Mouse (Mus musculus) G1E (cell line): Measurements from ENCODE around the gene Arid2. TPM values are rescaled to one million over a fixed set of nuclear protein-coding genes. Genes with fewer than 3 reads are reported as not detected.
A peak's percentile ranks its signal among the peaks of the same experiment; 100 is the strongest.

Experiments used
- ATAC-seq: 2 replicates; pipeline ENCODE4 v1.8.0; 2016; ENCODE audit warnings: mild to moderate bottlenecking; ENCODE audit not compliant: insufficient number of reproducible peaks, poor library complexity, low FRiP score, severe bottlenecking; ENCODE audit errors: extremely low read depth
- DNase-seq: peaks from one replicate; pipeline ENCODE4 v3.0.0; 2012; ENCODE audit warnings: low spot score
- H3K27me3 ChIP-seq: 2 replicates; pipeline ENCODE4 v1.6.1; 2012; ENCODE audit warnings: mild to moderate bottlenecking, low read length, inconsistent platforms; ENCODE audit not compliant: insufficient read depth
- H3K36me3 ChIP-seq: replicated peaks from 2 replicates; pipeline ENCODE3; 2012; ENCODE audit warnings: mild to moderate bottlenecking, inconsistent platforms
- H3K4me1 ChIP-seq: 2 replicates; pipeline ENCODE4 v1.6.1; 2012; ENCODE audit warnings: low read depth, low read length, inconsistent platforms, mixed read lengths; ENCODE audit not compliant: insufficient read depth
- H3K4me3 ChIP-seq: 2 replicates; pipeline ENCODE4 v1.5.1; 2012; ENCODE audit warnings: low read depth, mild to moderate bottlenecking, inconsistent platforms, low read length, moderate library complexity, mixed read lengths
- H3K9me3 ChIP-seq: replicated peaks from 2 replicates; pipeline ENCODE4 v1.6.1; 2012; ENCODE audit warnings: inconsistent platforms
- CTCF ChIP-seq: IDR thresholded peaks from 2 replicates; pipeline ENCODE4 v1.5.1; 2012; ENCODE audit warnings: low read depth, low read length, inconsistent platforms, mixed read lengths
- GATA1 ChIP-seq: IDR thresholded peaks from 2 replicates; pipeline ENCODE4 v1.6.1; 2012; ENCODE audit warnings: borderline replicate concordance, low read length, inconsistent platforms, mixed read lengths
- GATA2 ChIP-seq: IDR thresholded peaks from 2 replicates; pipeline ENCODE4 v1.6.1; 2012; ENCODE audit warnings: low read depth, low read length, inconsistent platforms, borderline replicate concordance
- POLR2AphosphoS5 ChIP-seq: IDR thresholded peaks from 2 replicates; pipeline ENCODE4 v1.6.1; 2012; ENCODE audit warnings: low read depth, low read length, inconsistent platforms; ENCODE audit not compliant: insufficient replicate concordance
- TAL1 ChIP-seq: conservative IDR thresholded peaks from 2 replicates; pipeline ENCODE4 v1.6.1; 2012; ENCODE audit warnings: low read depth, low read length, inconsistent platforms, mixed read lengths
- polyA plus RNA-seq: library from polyadenylated mRNA; stranded (reverse); fragments of >175 nt; gene quantifications from 2 replicates; pipeline ENCODE4 v1.2.3, GENCODE M21; 2012
- total RNA-seq, 2 experiments: library from RNA; stranded (forward) in 1 of 2; stranded (reverse) in 1 of 2; fragments of 200-1000 nt in 1 of 2; fragments of >200 nt in 1 of 2; fragmentation: Nextera tagmentation in 1 of 2; gene quantifications; 2 replicates each; pipeline ENCODE4 v1.2.3; 2014 to 2017

Arid2 gene
- total and polyA plus RNA-seq, 3 experiments, result 15.8 to 100 (median 48.7) TPM

- Histone ChIP-seq H3K4me1 (peaks cover 36% of the 10 kb centered on the region), H3K4me3 (no peak overlapping the region), H3K9me3 (no peaks in the 10 kb centered on the region), H3K27me3 (no peaks in the 10 kb centered on the region), H3K36me3 (peaks cover 39% of the 10 kb centered on the region)
- DNase-seq (no peak), ATAC-seq (no peak)
- TF ChIP-seq POLR2AphosphoS5 (no peak), GATA2 (no peak), GATA1 (no peak), CTCF (no peak)
Measured at GRCm38 (mm10) chr15:96333350-96333749, 46.0 kb downstream of the Arid2 start.

- Histone ChIP-seq H3K4me1 (peaks cover 40% of the 10 kb centered on the region), H3K9me3 (no peaks in the 10 kb centered on the region), H3K4me3 (no peak overlapping the region), H3K27me3 (no peaks in the 10 kb centered on the region), H3K36me3 (peaks cover 14% of the 10 kb centered on the region)
- TF ChIP-seq CTCF (no peak), GATA2 (no peak), GATA1 (no peak), TAL1 (no peak), POLR2AphosphoS5 (no peak)
- no peak for DNase-seq
- no peak for ATAC-seq
Measured at GRCm38 (mm10) chr15:96340924-96341323, 53.6 kb downstream of the Arid2 start.

- ATAC-seq (no peak), DNase-seq (no peak)
- Histone ChIP-seq H3K9me3 (no peaks in the 10 kb centered on the region), H3K4me3 (no peak overlapping the region), H3K4me1 (peaks cover 46% of the 10 kb centered on the region), H3K27me3 (no peaks in the 10 kb centered on the region), H3K36me3 (peaks cover 20% of the 10 kb centered on the region)
- no peak for TF ChIP-seq GATA2
- no peak for TF ChIP-seq TAL1
- TF ChIP-seq POLR2AphosphoS5, result no peak
- no peak for TF ChIP-seq GATA1
- no peak for TF ChIP-seq CTCF
Measured at GRCm38 (mm10) chr15:96342097-96342496, 54.8 kb downstream of the Arid2 start.

- H3K36me3 ChIP-seq, result peaks cover 20% of the 10 kb centered on the region
- H3K4me1 ChIP-seq, result peaks cover 46% of the 10 kb centered on the region
- ATAC-seq (peak; percentile 74), DNase-seq (no peak)
- TF ChIP-seq GATA1 (no peak), TAL1 (no peak), CTCF (no peak), GATA2 (no peak), POLR2AphosphoS5 (no peak)
- H3K27me3 ChIP-seq, result no peaks in the 10 kb centered on the region
- no peaks in the 10 kb centered on the region for H3K9me3 ChIP-seq
- no peak overlapping the region; the same call in 1 of the 2 replicates for H3K4me3 ChIP-seq
Measured at GRCm38 (mm10) chr15:96342871-96343270, 55.6 kb downstream of the Arid2 start.

- peaks cover 29% of the 10 kb centered on the region for H3K36me3 ChIP-seq
- H3K27me3 ChIP-seq, result no peaks in the 10 kb centered on the region
- no peak for TF ChIP-seq CTCF
- no peak for TF ChIP-seq GATA1
- H3K9me3 ChIP-seq, result no peaks in the 10 kb centered on the region
- ATAC-seq (peak; percentile 65), DNase-seq (peak; percentile 31)
- peaks cover 46% of the 10 kb centered on the region for H3K4me1 ChIP-seq
- peak overlapping the region; percentile 33; the same call in 1 of the 2 replicates for H3K4me3 ChIP-seq
Measured at GRCm38 (mm10) chr15:96344591-96345285, 57.4 kb downstream of the Arid2 start.

GRCm38 (mm10) chr15:96345312-96345849 is 58.1 kb downstream of the Arid2 start:
- DNase-seq, result no peak
- Histone ChIP-seq H3K9me3 (no peaks in the 10 kb centered on the region), H3K27me3 (no peaks in the 10 kb centered on the region), H3K4me3 (no peak overlapping the region; the same call in 1 of the 2 replicates), H3K36me3 (peaks cover 30% of the 10 kb centered on the region), H3K4me1 (peaks cover 48% of the 10 kb centered on the region)
- TF ChIP-seq POLR2AphosphoS5 (no peak), GATA2 (no peak), GATA1 (no peak), CTCF (no peak), TAL1 (no peak)
- ATAC-seq, result no peak
